In the genomic region with DNA sequence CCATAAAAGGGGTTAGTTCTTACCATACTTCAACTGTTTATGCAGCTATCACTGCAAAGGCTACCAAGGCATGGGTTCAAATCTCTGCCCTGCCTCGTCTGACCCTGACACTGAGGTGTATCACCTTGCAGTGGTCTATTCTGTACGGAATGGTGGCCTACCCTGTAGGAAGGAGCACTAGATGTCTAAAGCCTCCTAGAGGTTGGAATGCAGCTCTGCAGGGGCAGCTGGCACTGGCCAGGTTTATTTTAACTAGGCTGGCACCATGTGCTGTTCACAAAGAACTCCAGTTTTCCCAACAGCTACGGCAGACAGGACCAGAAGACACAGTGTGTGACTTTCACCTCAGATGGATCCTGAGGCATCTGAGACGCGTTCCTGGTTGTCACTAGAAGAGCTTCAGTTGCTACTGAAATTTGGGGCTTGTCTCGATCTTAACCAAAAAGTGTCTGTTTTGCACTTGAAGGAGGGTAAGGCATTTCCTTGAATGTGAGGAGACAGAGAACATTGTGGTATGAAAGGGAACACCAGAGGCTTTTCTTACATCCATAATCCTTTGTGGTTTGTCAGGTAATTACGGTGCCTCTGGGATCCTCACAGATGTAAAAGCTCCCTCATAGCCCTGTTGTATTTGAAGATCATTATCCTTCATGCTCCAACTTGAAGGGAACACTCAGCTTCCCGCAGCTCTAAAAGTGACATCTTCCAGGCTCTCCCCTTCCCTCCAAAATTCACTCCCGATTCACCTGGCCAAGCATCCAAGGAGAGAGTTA, we compare ENCODE assay signal across 11 mouse cellular contexts.
DNase-seq lines count a peak whose midpoint lies in the region; TF ChIP-seq lines count a peak whose summit lies in the region.
"Had no signal": no experiment of that assay in that cellular context is flagged by ENCODE, and none has a peak within 500 bp of the region (broad histone marks: within the 10 kb centered on the region; RNA-seq: fewer than 3 reads in every experiment).

No protein-coding gene starts in this region.

- H3K4me3 ChIP-seq in small intestine, adult 2 months (ENCODE audit: low read depth, low read length): no peak overlapping the region
- H3K4me3 ChIP-seq: embryonic facial prominence, embryonic 15.5 days; neural tube, embryonic 13.5 days had no signal

- 88% methylated on average over 9 of the region's 9 CpGs for WGBS in small intestine, adult 2 months

- intact Hi-C loops in heart, postnatal 10 days (cut with DNase I): no loop called here
- intact Hi-C loops in gastrocnemius, postnatal 14 days (cut with DNase I; ENCODE audit: low total_unique reads): no loop called here

- H3K27ac ChIP-seq in small intestine, adult 2 months (ENCODE audit: insufficient read depth, low read depth, low read length): no peak overlapping the region
- H3K27ac ChIP-seq: embryonic facial prominence, embryonic 15.5 days; hindbrain, embryonic 14.5 days; macrophage; neural tube, embryonic 13.5 days had no signal

- no peaks in the 10 kb centered on the region for H3K36me3 ChIP-seq in small intestine, adult 2 months (ENCODE audit: control insufficient read depth, insufficient read depth, low read length)
- H3K36me3 ChIP-seq: neural tube, embryonic 13.5 days had no signal

- H3K4me1 ChIP-seq in small intestine, adult 2 months (ENCODE audit: control insufficient read depth, insufficient read depth, insufficient read length, low read length): no peaks in the 10 kb centered on the region

- no peak for TF ChIP-seq POLR2A in small intestine, adult 2 months (IDR thresholded peaks at IDR 0.05; ENCODE audit: low read depth, low read length)

- DNase-seq in heart, postnatal 10 days: peak; percentile 35 to 46
- no peak for DNase-seq in heart, adult 9 months (ENCODE audit: low spot score in 2 of 2)
- peak; percentile 19 for DNase-seq in lung, postnatal 14 days
- DNase-seq in lung, adult 18-20 months: no peak
- peak; percentile 11 for DNase-seq in gastrocnemius, postnatal 14 days
- no peak for DNase-seq in adrenal gland, adult (ENCODE audit: inconsistent age in 2 of 2, low spot score in 1 of 2)

- no peaks in the 10 kb centered on the region for H3K27me3 ChIP-seq in small intestine, adult 2 months (ENCODE audit: control insufficient read depth, insufficient read depth, low read length)
- H3K27me3 ChIP-seq: embryonic facial prominence, embryonic 15.5 days; neural tube, embryonic 13.5 days had no signal

- peak; percentile 29; the same call in 1 of the 2 replicates for TF ChIP-seq CTCF in small intestine, adult 2 months (IDR thresholded peaks at IDR 0.05; ENCODE audit: extremely low read depth, insufficient read length, insufficient replicate concordance, low read depth, low read length)

Comparison
In these comparisons a context has a peak if more than half of its experiments do, and no peak if none do; other contexts are left out.
1. DNase-seq: peak in heart, postnatal 10 days (2 of 2), lung, postnatal 14 days (single experiment) and gastrocnemius, postnatal 14 days (single experiment); none in heart, adult 9 months (0 of 2), lung, adult 18-20 months (0 of 2) and adrenal gland, adult (0 of 2).